Mouse (Mus musculus) limb, embryonic 12.5 days (tissue): ENCODE measurements around the gene Rreb1. TPM values are rescaled to one million over a fixed set of nuclear protein-coding genes. Genes with fewer than 3 reads are reported as not detected.
A peak's percentile ranks its signal among the peaks of the same experiment; 100 is the strongest.

Experiments used
- ATAC-seq: fragments of 200-750 bp; cut with Nextera tagmentation; 2 replicates; pipeline ENCODE4 v1.8.0; 2017; ENCODE audit warnings: low read depth, moderate TSS enrichment; ENCODE audit not compliant: insufficient number of reproducible peaks, insufficient read depth, low FRiP score, low TSS enrichment
- H3K27ac ChIP-seq: fragments of 300-500 bp; sonication (generic); 2 replicates; pipeline ENCODE4 v1.5.1; 2016; ENCODE audit warnings: mild to moderate bottlenecking, moderate library complexity
- H3K27me3 ChIP-seq: fragments of 300-500 bp; sonication (generic); 2 replicates; pipeline ENCODE4 v1.6.1; 2016; ENCODE audit warnings: mild to moderate bottlenecking, moderate library complexity
- H3K36me3 ChIP-seq: fragments of 300-500 bp; sonication (generic); 2 replicates; pipeline ENCODE4 v1.6.1; 2016; ENCODE audit warnings: mild to moderate bottlenecking, moderate library complexity
- H3K4me1 ChIP-seq: fragments of 300-500 bp; sonication (generic); replicated peaks from 2 replicates; pipeline ENCODE4 v1.6.1; 2016
- H3K4me2 ChIP-seq: fragments of 300-500 bp; sonication (generic); 2 replicates; pipeline ENCODE4 v1.6.1; 2016; ENCODE audit warnings: mild to moderate bottlenecking, moderate library complexity
- H3K4me3 ChIP-seq: fragments of 300-500 bp; sonication (generic); replicated peaks from 2 replicates; pipeline ENCODE4 v1.5.1; 2016; ENCODE audit warnings: mild to moderate bottlenecking
- H3K9ac ChIP-seq: fragments of 300-500 bp; sonication (generic); replicated peaks from 2 replicates; pipeline ENCODE4 v1.6.1; 2016; ENCODE audit warnings: mild to moderate bottlenecking, moderate library complexity
- H3K9me3 ChIP-seq: fragments of 300-500 bp; sonication (generic); 2 replicates; pipeline ENCODE4 v1.6.1; 2016; ENCODE audit warnings: mild to moderate bottlenecking, moderate library complexity
- WGBS: fragments of 180-500 bp; shearing (Covaris S2); methylation state at CpG from one replicate; pipeline ENCODE4 v1.1.7; 2016; 5-methylcytosine and 5-hydroxymethylcytosine counted together
- polyA plus RNA-seq: library from polyadenylated mRNA; unstranded; fragments of >200 nt; fragmentation: Nextera tagmentation; extraction: Ambion mirVana; gene quantifications from 2 replicates; pipeline ENCODE4 v1.2.1, GENCODE M21; 2016

Gene Rreb1
- polyA plus RNA-seq, 1 experiment from 2014 or later = 7.7 TPM

DNA sequence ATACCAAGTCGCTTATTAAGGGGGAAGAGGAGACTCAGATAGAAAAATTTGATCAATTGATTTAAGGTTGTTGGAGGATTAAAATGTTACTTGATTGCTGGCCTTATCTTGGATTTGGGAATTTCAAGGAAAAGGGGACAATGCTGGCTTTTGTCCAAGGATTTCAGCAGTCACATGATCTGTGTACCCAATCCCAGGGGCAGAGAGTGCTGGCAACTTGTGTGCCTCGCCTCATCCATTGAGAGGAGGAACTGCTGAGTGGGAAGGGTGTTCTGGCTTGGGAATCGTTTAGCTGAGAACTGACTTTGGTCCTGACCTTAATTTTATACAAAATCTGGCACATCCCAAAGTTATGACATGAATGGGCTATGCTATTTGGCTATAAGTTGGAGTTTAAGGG lies 88.6 kb downstream of the Rreb1 start:
- no peak overlapping the region for H3K9ac ChIP-seq
- 73% methylated on average over 3 of the region's 3 CpGs for WGBS
- H3K4me1 ChIP-seq = peaks cover 28% of the 10 kb centered on the region
- H3K4me2 ChIP-seq = no peak overlapping the region
- no peak overlapping the region for H3K27ac ChIP-seq
- no peaks in the 10 kb centered on the region for H3K9me3 ChIP-seq
- no peak for ATAC-seq
- no peaks in the 10 kb centered on the region for H3K27me3 ChIP-seq
- no peaks in the 10 kb centered on the region for H3K36me3 ChIP-seq
- H3K4me3 ChIP-seq = no peak overlapping the region

DNA sequence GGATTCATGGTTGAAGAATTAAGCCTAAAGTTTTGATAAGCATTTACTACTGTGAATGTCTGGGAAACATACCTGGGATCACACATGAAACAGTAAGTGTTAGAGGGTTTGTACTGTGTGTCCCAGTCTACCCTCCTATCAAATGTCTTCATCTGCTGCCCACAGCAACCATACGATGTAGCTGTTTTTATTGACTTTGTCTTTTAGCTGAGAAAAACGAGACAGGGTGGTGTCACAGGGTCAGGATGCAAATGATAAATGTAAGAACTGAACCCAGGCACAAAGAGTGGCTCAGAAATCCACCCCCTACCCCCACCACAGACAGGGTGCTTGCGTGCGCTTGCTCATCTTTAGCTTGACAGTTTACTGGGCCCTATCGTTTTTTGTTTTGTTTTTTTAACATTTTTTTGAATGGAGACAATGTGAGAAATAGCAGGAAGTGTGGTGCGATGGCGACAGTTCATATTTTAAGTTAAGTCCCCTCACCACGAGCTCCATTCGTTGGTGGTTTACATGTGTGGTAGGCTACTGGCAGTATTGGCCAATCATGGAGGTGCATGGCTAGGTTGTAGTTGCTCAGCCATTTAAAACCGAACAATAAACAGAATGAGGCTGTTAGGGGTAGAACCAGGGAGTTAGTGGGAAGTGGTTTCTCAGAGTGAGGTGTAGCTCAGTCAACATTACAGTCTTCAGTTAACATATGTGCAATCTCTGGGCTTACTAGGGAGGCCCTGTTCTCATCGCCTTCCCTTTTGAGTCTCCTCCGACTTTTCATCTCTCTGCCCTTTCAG lies 92.1 kb downstream of the Rreb1 start:
- Histone ChIP-seq H3K4me3 (no peak overlapping the region), H3K4me1 (peaks cover 17% of the 10 kb centered on the region), H3K27me3 (no peaks in the 10 kb centered on the region), H3K27ac (no peak overlapping the region), H3K9ac (no peak overlapping the region), H3K36me3 (no peaks in the 10 kb centered on the region), H3K9me3 (no peaks in the 10 kb centered on the region), H3K4me2 (no peak overlapping the region)
- ATAC-seq = no peak
- 83% methylated on average over 12 of the region's 12 CpGs for WGBS

DNA sequence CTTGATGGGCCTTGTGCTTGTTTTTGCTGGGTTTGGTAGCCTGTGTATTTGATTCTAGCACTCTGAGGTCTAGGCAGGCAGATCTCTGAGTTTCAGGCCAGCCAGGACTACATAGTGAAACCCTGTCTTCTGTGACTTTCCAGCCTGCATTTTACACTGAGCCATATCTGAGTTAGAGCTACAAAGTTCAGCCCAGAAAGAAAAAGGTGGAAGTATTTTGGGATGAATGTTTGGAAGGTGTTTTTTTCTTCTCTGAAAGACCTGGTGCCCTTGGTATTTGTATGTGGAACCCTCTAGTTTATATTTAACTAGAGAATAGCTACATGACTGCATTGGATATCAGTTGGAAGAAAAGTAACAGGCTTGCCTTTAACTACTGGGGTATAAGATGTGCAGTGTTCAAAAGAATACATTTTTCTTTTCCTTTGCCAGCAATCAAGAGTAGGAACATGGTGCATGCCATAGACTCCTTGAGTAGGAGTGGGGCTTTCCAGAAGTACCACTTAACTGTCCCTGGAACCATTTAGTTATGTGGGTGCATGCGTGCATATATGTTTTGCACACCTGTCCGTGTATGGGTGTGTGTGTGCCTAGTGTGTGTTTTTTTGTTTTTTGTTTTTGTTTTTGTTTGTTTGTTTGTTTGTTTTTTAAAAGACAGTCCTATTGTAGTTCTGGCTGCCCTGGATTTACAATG lies 94.1 kb downstream of the Rreb1 start:
- H3K36me3 ChIP-seq = no peaks in the 10 kb centered on the region
- no peak overlapping the region for H3K27ac ChIP-seq
- ATAC-seq = no peak
- H3K4me3 ChIP-seq = no peak overlapping the region
- H3K9ac ChIP-seq = no peak overlapping the region
- WGBS = 86% methylated on average over 2 of the region's 2 CpGs
- H3K4me1 ChIP-seq = peaks cover 6% of the 10 kb centered on the region
- no peaks in the 10 kb centered on the region for H3K27me3 ChIP-seq
- H3K4me2 ChIP-seq = no peak overlapping the region
- no peaks in the 10 kb centered on the region for H3K9me3 ChIP-seq

DNA sequence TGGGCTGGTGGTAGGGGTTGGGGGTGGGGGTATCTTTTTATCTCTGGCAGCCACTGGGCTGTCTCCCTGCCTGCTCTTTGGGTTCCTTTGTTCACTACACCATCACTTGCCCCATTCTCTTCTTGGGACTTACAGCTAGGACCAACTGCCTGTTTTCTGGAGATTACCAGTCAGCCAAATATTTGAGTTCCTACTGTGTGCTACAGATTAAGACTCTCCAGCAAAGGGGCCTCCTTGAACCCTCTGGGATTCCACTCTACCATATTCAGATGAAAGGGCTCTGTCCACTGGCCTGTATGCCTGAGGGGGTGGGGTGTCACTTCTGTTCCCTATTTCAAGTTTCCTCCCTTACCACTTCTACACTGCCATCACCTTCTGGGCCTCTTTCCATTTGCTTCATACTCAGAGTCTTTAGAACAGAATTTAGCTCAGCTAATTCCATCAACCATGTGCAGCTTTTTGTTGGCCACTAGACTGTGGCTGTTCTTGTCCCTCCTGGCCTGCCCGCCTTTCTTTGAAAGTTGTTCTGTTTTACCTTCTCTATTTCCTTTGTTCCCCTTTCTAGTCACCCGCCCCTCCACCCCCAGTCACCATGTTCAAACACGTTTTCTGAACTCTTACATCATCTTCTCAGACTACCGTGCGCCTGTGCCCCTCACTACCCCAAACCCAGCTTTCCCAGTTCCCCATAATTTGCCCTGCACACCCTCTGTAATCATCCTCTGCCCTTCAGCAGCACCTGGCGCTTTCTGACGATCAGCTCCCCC lies 95.1 kb downstream of the Rreb1 start:
- ATAC-seq = no peak

DNA sequence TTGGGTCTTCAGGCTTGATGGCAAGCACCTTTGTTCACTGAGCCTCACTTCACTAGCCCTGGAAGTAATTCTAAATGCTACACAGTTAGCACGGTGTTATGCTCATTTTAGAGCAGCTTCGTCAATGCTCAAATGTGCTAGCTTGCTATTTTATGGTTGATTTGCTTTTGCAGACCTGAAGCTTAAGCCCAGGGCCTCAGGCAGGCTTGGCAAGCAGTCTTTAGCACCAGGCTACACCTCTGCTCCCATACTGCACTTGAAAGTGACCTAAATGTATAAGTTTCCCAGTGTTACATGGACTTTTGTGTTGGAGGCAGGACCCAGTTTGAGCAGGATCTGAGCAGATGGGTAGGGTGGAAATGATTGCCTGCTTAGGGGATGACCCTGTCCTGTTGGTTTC lies 97.7 kb downstream of the Rreb1 start:
- ATAC-seq = no peak
- Histone ChIP-seq H3K4me1 (peaks cover 24% of the 10 kb centered on the region), H3K4me3 (no peak overlapping the region), H3K27ac (no peak overlapping the region), H3K9me3 (no peaks in the 10 kb centered on the region), H3K27me3 (no peaks in the 10 kb centered on the region), H3K36me3 (no peaks in the 10 kb centered on the region), H3K4me2 (no peak overlapping the region), H3K9ac (no peak overlapping the region)
- WGBS = 83% methylated on average over 2 of the region's 2 CpGs

More for the DNA sequence above, 95.1 kb downstream of the Rreb1 start:
- Histone ChIP-seq H3K27me3 (no peaks in the 10 kb centered on the region), H3K4me1 (peaks cover 7% of the 10 kb centered on the region), H3K27ac (peak overlapping the region; percentile 14; the same call in 1 of the 2 replicates), H3K4me2 (no peak overlapping the region), H3K9ac (no peak overlapping the region), H3K4me3 (no peak overlapping the region), H3K36me3 (no peaks in the 10 kb centered on the region), H3K9me3 (no peaks in the 10 kb centered on the region)
- WGBS = 74% methylated on average over 7 of the region's 7 CpGs

DNA sequence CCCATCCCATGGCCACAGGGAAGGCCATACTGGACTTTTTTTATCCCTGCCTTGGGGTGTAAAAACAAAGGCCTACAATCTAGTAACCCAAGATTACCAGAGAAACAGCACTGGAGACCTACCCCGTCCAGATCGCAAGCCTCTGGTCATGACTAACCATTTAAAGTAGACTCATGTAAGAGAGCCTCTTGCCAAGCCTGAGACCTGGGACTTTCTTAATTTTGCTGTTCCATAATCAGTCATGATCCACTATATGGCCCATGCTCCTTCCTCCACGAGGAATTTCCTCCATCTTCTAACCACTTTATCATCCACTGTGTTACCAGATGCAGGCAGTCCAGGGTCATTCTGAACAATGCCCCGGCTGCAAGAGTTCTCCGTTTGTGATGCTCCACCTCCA lies 98.2 kb downstream of the Rreb1 start:
- Histone ChIP-seq H3K27me3 (no peaks in the 10 kb centered on the region), H3K36me3 (no peaks in the 10 kb centered on the region), H3K9ac (no peak overlapping the region), H3K4me3 (no peak overlapping the region), H3K4me1 (peaks cover 26% of the 10 kb centered on the region), H3K27ac (no peak overlapping the region), H3K9me3 (no peaks in the 10 kb centered on the region), H3K4me2 (no peak overlapping the region)
- WGBS = 75% methylated on average over 5 of the region's 5 CpGs
- no peak for ATAC-seq

DNA sequence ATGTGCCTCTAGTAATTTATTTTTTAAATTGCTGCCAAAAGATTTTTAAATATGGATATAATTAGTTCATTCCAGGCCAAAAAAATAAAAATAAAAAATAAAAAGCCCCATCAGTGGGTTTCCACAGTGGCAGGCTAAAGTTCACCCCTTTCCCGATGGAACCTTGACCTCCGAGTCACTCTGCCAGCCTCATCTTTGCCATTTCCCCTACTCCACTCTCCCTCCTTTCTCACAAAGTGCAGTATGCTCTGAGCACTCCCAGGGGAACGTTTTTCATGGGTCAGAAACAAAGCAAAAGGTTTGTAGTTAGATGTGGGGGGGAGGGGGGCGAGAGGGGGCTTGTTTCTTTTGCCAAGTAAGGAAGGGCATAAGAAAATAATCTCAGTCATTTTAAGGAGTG lies 98.6 kb downstream of the Rreb1 start:
- no peaks in the 10 kb centered on the region for H3K36me3 ChIP-seq
- H3K9me3 ChIP-seq = no peaks in the 10 kb centered on the region
- no peak overlapping the region for H3K9ac ChIP-seq
- ATAC-seq = no peak
- no peak overlapping the region for H3K4me3 ChIP-seq
- H3K4me2 ChIP-seq = no peak overlapping the region
- H3K27ac ChIP-seq = no peak overlapping the region
- 66% methylated on average over 4 of the region's 4 CpGs for WGBS
- no peaks in the 10 kb centered on the region for H3K27me3 ChIP-seq
- peaks cover 26% of the 10 kb centered on the region for H3K4me1 ChIP-seq

GRCm38 (mm10) chr13:37877241-37877640 lies 99.0 kb downstream of the Rreb1 start:
- Histone ChIP-seq H3K4me1 (peaks cover 26% of the 10 kb centered on the region), H3K9me3 (no peaks in the 10 kb centered on the region), H3K9ac (no peak overlapping the region), H3K4me2 (no peak overlapping the region), H3K27ac (no peak overlapping the region), H3K27me3 (no peaks in the 10 kb centered on the region), H3K4me3 (no peak overlapping the region), H3K36me3 (no peaks in the 10 kb centered on the region)
- 69% methylated on average over 3 of the region's 3 CpGs for WGBS
- no peak for ATAC-seq

DNA sequence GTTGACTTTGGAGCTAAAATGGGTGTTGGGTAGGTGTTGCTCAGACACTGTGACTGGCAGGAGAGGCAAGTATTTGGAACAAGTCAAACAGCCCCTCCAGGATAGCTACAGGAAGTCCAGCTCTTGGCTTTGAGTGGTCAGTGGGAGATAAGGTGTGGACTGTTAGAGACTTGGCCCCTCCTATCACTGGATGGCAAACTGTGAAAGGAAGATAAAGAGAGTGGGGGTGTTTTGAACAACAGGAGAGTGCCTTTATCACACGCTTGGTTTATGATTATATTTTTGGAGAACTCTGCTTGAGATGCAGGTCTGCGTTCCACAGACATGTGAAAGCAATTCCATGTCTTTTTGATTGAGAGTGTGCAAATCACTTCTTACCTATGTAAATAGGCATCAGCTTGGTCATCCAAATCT lies 100.7 kb downstream of the Rreb1 start:
- Histone ChIP-seq H3K4me1 (peaks cover 26% of the 10 kb centered on the region), H3K9me3 (no peaks in the 10 kb centered on the region), H3K4me3 (no peak overlapping the region), H3K27me3 (no peaks in the 10 kb centered on the region), H3K27ac (no peak overlapping the region), H3K4me2 (no peak overlapping the region), H3K36me3 (no peaks in the 10 kb centered on the region), H3K9ac (no peak overlapping the region)
- WGBS = 92% methylated on average over 2 of the region's 2 CpGs
- no peak for ATAC-seq

- no peaks in the 10 kb centered on the region for H3K27me3 ChIP-seq
- H3K9ac ChIP-seq = no peak overlapping the region
- no peaks in the 10 kb centered on the region for H3K36me3 ChIP-seq
- peaks cover 26% of the 10 kb centered on the region for H3K4me1 ChIP-seq
- no peak overlapping the region for H3K27ac ChIP-seq
- 57% methylated on average over 5 of the region's 5 CpGs for WGBS
- H3K4me3 ChIP-seq = no peak overlapping the region
- no peaks in the 10 kb centered on the region for H3K9me3 ChIP-seq
- H3K4me2 ChIP-seq = no peak overlapping the region
- ATAC-seq = no peak
Measured at GRCm38 (mm10) chr13:37879556-37879955, 101.4 kb downstream of the Rreb1 start.

DNA sequence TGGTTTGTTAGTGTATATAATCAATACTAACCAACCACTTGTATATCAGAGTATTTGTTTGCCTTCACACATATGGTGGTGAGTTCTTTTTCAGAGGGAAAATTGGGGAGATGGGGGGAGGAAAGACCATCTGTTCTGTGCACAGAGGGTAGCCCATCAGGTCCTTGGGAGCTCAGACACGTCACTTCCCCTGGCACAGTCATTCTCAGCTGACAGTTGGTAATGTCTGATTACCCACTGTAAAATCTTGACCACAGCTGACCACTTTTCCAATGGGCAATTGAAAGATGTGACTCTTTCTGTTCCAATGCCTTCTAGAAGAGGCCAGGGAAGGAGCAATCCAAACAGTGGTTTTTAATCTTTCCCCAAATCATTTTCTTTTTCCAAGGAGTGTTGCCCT lies 101.8 kb downstream of the Rreb1 start:
- H3K27ac ChIP-seq = peak overlapping the region; percentile 24; the same call in 1 of the 2 replicates
- 44% methylated on average over 1 of the region's 1 CpGs for WGBS

More for the DNA sequence above, 101.8 kb downstream of the Rreb1 start:
- H3K4me3 ChIP-seq = no peak overlapping the region
- H3K27me3 ChIP-seq = no peaks in the 10 kb centered on the region
- no peak overlapping the region for H3K4me2 ChIP-seq
- H3K9me3 ChIP-seq = no peaks in the 10 kb centered on the region
- H3K36me3 ChIP-seq = no peaks in the 10 kb centered on the region
- ATAC-seq = no peak
- H3K4me1 ChIP-seq = peaks cover 26% of the 10 kb centered on the region
- no peak overlapping the region for H3K9ac ChIP-seq
